Mouse (Mus musculus): Measurements from ENCODE around the gene Mrpl19. TPM values are rescaled to one million over a fixed set of nuclear protein-coding genes. Genes with fewer than 3 reads are reported as not detected.

Gene Mrpl19
- polyA plus RNA-seq (2012; rRNA removed): 14.7 and 15.7 TPM in 2 replicates

DNA sequence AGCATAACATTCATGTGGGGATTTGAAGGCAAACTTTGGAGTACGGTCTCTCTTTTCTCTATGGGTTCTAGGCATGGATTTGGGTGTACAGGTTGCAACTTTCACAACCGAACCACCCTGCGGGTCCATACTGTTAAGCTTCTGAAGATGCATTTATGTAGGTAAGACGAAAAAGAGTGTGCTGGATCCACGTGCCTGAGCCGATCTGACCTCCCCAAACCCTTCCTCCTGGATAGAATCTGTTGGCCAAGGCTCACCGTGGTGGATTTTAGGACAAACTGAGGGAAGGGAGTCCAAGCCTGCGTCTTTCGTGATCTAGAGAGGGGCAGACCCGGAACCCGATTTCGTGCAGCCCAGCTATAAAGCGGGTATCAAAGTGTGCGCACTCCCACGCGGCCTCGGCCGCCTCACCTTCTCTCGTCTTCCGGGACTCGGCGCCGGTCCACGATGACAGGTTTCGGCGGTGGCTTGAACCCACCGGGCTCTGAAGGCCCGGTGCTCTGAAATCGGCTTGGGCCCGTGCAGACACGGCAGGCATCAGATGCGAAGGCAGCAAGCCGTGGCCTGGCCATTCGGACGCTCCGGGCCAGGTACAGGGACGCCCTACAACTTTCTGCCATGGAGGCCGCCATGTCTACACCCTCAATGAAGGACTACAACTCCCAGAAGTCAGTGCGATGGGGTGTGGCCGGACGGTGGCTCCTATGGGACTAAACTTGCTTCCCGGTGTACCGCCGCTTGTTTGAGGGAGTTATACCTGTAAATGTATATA is at the start of gene Mrpl19:
Gene Mrpl19, minus strand, starts transcription at position 663 of the 772 bp plus-strand sequence.

DNA sequence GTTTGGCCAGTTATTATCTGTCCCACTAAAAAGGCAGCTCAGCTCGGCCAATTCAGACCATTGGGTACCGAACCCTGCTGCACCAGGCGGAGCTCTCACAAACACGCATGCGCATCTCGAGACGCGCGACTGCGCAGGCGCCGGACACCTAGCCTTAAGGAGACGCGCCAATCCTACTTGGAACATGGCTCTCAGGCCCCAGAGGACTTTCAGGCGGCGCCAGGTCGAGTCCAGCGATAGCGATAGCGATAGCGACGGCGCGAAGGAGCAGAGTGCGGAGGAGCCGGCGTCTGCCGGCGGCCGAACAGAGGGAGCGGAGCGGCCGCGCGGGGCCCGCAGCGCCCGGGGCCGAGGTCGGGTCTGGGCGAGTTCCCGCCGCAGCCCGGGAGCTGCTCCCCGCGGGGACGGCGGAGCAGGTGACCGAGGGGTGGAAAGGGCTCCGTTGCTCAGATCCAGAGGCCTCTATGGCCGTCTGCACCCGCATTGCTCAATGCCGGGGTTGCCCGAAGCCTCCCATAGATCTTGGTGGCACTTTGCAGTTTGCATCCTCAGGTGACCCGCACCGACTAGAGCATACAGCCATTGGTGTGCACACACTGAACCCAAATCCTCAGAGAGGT is 42.1 kb downstream of the Mrpl19 start, which contains the start of gene Gcfc2:
Gene Gcfc2, plus strand, starts transcription at position 147 of the 620 bp plus-strand sequence.

Other genes with a start within 250 kb of the Mrpl19 start
- 12.8 and 13.2 TPM in 2 replicates for gene Gcfc2, start 42.3 kb downstream of the Mrpl19 start, polyA plus RNA-seq (2012; rRNA removed)
- gene Eva1a, start 75.1 kb upstream of the Mrpl19 start, polyA plus RNA-seq (2012; rRNA removed): 0.61 and 1.0 TPM in 2 replicates